Mouse (Mus musculus): Measurements from ENCODE around the gene Abcd4.

Gene Abcd4

DNA sequence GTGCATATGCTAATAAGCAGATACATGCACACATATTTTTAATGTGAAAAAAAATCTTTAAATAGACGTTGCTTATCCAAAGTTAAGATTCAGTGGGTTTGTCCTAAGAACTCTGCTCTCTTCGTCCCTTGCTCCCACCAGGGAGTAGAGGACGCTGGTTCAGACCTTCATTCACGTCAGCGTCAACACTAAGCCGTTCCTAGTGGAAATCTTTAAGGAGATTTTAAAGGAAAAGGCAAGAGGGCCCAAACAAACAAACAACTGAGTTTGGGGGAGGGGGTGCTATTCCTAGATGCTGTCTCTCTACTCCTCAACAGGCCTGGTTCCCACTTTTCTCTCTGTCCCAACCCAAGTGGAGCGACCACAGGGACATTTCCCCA lies 44.9 kb downstream of the Abcd4 start:
- in situ Hi-C loops (cut with MboI, MseI) = no loop called here

DNA sequence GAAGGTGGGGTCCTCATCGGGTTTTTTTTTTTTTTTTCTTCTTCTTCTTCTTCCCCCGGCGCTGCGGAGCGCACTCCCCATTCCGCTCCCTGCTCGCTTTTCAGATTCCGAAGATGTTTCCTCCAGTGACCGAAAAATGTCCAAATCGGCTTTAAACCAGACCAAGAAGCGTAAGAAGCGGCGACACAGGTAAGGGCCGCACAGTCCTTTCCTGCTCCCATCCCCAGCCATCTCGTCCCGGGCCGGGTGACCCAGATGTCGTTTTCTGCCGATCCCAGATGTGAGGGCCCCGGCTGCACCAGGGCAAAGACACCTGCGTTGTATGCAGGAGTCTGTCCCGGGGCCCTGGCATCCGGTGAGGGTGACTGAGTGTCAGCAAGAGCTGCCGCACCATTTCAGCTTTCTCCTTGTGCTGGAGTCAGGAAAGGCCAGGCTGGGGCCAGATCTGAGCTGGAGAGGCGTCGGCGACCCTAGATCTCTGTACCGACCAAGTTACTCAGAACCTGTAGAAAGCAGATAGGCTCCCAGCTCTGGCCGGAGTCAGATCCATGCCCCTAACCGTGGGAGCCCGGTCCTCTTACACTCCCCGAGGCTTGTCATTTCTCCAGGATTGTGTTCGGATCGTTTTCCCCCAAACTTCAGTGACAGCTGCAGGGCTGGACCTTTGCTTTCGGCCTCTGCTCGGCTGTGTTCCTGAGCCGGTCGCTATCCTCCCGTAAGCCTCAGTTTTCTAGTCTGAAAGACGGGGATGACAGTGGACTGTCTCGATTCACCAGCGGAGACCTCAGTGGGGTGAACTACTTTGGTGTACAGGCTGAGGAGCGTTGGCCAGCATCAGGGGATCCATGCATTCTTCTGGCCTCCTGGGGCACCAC lies 45.5 kb downstream of the Abcd4 start:
- in situ Hi-C loops (cut with MboI, MseI) = no loop called here

DNA sequence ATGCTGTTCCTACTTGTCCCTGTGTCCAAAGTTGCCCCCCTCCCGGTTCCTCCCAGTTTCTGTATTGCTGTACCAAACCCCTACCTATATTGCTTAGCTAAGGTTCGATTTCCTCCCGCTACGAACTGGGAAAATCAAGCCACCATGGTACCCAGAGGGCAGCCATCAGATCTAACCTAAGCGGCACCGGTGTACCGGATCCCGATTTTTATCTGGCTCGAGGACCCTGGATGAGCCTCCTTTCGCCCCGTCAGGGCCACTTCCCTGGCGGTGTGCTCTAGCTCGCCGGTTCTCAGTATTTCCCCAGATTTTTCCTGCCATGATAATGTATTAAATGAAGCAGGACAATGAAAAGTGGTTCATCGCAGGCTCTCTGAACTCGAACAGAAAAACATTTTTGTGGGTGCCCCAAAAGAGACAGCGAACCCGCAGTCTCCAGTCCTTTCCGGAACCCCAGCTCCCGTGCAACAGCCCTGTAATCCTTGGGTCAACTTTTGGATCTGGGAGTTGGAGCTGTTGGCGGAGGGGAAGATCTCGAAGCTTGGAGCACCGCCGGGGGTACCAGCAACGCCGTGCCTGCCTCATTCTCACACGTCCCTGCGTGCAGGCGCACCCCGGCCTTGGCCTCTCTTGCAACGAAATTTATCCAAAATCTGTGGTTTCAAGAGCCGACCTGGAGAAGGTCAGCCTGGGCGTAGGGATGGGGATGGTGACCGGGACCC lies 46.4 kb downstream of the Abcd4 start:
- in situ Hi-C loops (cut with MboI, MseI) = no loop called here

DNA sequence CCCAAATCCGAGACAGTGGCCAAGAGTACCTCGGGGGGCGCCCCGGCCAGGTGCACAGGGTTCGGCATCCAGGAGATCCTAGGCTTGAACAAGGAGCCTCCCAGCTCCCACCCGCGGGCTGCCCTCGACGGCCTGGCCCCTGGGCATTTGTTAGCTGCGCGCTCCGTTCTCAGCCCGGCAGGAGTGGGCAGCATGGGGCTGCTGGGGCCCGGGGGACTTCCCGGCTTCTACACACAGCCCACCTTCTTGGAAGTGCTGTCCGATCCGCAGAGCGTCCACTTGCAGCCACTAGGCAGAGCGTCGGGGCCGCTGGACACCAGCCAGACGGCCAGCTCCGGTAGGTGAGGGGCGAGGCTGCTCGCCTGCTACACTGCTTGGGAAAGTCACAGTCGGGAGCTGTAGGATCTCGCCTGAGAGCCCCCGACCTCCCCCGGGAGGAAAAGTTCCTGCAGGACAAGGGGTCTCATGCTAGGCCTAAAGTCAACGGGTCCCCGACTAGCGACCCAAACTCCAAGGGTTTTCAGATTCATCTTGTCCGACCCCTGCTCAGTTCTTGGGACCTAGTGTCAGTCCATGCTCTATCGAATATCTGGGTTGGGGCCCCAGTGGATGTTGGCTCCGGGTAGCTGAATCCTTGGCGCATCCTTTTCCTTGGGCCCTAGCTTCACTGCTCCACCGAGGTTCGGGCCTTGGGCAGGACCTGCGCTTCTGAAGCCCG lies 47.1 kb downstream of the Abcd4 start:
- in situ Hi-C loops (cut with MboI, MseI) = no loop called here

DNA sequence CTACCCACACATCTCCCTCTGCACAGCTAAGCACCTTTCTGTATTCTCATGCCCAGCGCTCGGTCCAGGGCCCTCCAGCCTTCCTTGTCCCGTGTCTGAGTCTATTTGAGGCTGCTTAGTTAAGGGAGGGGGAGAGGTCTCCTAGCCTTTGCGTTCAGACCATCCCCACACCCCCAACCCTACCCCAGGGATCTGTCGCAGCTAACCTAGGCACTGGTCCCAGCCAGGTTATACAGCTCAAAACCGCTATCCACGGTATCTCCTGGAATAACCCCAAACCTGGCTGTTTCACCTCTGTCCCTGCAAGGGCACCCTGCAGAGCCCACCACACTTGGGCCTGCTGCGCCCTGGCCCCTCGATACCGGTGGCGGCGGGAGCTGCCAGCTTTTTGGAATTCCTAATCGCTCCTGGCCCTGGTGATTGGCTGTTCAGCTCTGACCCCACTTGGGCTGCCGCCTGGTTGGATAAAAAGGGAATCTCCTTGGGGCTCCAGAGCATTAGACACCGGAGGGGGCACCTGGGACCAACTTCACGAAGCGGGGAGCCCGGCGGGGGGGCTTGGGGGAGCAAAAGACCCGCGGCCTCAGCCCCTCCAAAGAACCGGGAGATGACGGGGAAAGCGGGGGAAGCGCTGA lies 47.8 kb downstream of the Abcd4 start, which contains the start of gene Vsx2:
Vsx2 (plus strand) TSS at position 427 of the 635 bp plus-strand sequence.
- in situ Hi-C loops (cut with MboI, MseI) = no loop called here

DNA sequence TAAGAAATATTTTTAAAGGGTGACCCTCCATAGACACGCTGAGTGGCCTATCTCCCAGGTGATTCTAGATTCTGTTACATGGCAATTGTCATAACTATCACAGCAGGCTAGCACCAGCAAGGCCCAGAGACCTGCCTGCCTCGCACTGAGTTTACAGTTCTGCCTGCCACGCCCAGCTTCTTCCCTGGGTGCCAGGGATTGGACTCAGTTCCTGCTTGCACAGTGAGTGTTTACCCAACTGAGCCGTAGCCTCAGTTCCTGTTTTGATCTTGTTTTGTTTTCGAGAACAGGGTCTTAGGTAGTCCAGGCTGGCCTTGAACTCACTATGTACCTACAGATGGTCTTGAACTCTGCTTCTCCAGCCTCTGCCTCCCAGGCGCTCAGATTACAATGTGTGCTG lies 49.6 kb downstream of the Abcd4 start:
- in situ Hi-C loops (cut with MboI, MseI) = no loop called here

DNA sequence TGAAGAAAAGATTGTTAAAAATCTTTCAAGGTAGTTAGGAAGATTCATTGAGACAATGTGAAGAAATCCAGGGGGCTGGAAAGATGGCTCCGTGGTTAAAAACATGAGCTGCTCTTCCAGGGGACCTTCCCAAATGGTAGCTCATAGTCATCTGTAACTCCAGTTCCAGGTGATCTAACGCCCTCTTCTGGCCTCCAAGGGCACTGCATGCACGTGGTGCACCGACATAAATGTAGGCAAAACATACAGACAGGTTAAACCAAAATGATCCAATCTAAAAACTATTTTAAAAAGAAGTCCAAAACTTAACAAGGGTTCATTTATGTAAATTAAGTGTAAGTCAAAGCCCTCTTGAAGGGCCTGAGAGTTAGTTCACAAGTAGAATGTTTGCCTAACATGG lies 54.7 kb downstream of the Abcd4 start:
- in situ Hi-C loops (cut with MboI, MseI) = no loop called here

DNA sequence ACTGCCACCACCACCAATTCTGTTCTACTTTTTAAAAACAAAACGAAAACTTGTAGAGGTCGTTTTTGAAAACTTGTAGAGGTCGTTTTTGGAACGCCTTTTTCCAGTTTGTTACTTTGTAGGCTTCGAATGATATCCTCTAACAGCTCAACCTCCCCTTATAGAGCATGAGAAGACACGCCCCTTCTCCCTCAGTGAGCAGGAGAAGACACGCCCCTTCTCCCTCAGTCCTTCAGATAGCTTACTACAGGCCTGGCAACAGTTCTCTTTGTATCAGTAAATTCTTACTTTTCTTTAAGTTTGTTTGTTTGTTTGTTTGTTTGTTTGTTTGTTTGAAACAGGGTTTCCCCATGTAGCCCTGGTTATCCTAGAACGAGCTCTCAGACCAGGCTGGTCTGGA lies 62.0 kb downstream of the Abcd4 start:
- in situ Hi-C loops (cut with MboI, MseI) = no loop called here

All from T-helper 2 cell (primary cell).